Mouse (Mus musculus) spleen, adult 2 months (tissue): Measurements from ENCODE around the gene Astn2.

ENCODE experiments used
- CTCF ChIP-seq: fragments of 200-500 bp; IDR thresholded peaks from 2 replicates; pipeline ENCODE4 v1.5.1; 2011; ENCODE audit warnings: mild to moderate bottlenecking, inconsistent platforms; ENCODE audit not compliant: insufficient read depth, insufficient read length, insufficient replicate concordance; ENCODE audit errors: extremely low read depth
- POLR2A ChIP-seq: fragments of 200-500 bp; IDR thresholded peaks from 2 replicates; pipeline ENCODE4 v1.6.1; 2011; ENCODE audit warnings: low read depth, low read length, inconsistent platforms

DNA sequence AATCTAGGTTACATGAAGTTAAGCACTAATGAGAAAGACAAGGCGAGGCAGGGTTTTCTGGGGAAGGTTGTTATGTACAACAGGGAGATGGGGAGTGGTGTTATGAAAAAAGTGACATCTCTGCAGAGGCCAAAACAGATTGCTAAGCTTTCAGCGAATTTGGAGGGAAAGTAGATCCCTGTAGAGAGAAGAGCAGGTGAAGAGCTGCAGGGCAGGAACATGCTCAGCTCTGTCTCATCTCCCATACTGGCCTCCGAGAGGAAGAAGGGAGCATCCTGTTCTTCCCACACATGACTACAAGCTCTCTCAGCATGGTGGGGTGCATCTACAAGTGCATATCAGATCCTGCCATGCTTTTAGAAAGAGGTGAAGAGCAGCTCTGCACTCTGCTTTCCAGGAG is 245.7 kb downstream of the Astn2 start:
- TF ChIP-seq POLR2A (no peak), CTCF (no peak)
